Mouse (Mus musculus): Measurements from ENCODE around the gene Nkx2-5.

- TF ChIP-seq POLR2A (IDR thresholded peaks at IDR 0.05; ENCODE audit: low read depth, low read length), result no peak
- TF ChIP-seq CTCF (IDR thresholded peaks at IDR 0.05; ENCODE audit: borderline replicate concordance, insufficient read depth, low read length), result no peak
Observed at GRCm38 (mm10) chr17:26791580-26791979, 53.2 kb downstream of the Nkx2-5 start.

All from embryonic fibroblast, embryonic 13.5 days (primary cell).